Mouse (Mus musculus) limb, embryonic 14.5 days (tissue): ENCODE results near the gene Ctdspl. TPM values are rescaled to one million over a fixed set of nuclear protein-coding genes. Genes with fewer than 3 reads are reported as not detected.

Source experiments
- ATAC-seq: fragments of 200-750 bp; cut with Nextera tagmentation; 2 replicates; pipeline ENCODE4 v1.8.0; 2017; ENCODE audit warnings: low read depth, moderate number of reproducible peaks, moderate TSS enrichment; ENCODE audit not compliant: low FRiP score
- DNase-seq: peaks from one replicate; pipeline ENCODE4 v3.0.0-alpha.2; 2015; ENCODE audit warnings: low spot score
- H3K27ac ChIP-seq: fragments of 300-500 bp; sonication (generic); replicated peaks from 2 replicates; pipeline ENCODE4 v1.5.1; 2014; ENCODE audit warnings: low read depth, mild to moderate bottlenecking, low read length, moderate library complexity, mixed read lengths
- H3K27me3 ChIP-seq: fragments of 300-500 bp; sonication (generic); 2 replicates; pipeline ENCODE4 v1.6.1; 2014; ENCODE audit warnings: low read length, mixed read lengths; ENCODE audit not compliant: control insufficient read depth, insufficient read depth
- H3K36me3 ChIP-seq: fragments of 300-500 bp; sonication (generic); 2 replicates; pipeline ENCODE4 v1.6.1; 2014; ENCODE audit warnings: mild to moderate bottlenecking, low read length, moderate library complexity, mixed read lengths; ENCODE audit not compliant: control insufficient read depth, insufficient read depth
- H3K4me1 ChIP-seq: fragments of 300-500 bp; sonication (generic); 2 replicates; pipeline ENCODE4 v1.6.1; 2014; ENCODE audit warnings: antibody characterized with exemption, low read length, mixed read lengths; ENCODE audit not compliant: control insufficient read depth, insufficient read depth
- H3K4me2 ChIP-seq: fragments of 300-500 bp; sonication (generic); replicated peaks from 2 replicates; pipeline ENCODE4 v1.6.1; 2014; ENCODE audit warnings: low read depth, mild to moderate bottlenecking, low read length, moderate library complexity; ENCODE audit not compliant: severe bottlenecking
- H3K4me3 ChIP-seq: fragments of 300-500 bp; sonication (generic); replicated peaks from 2 replicates; pipeline ENCODE4 v1.5.1; 2014; ENCODE audit warnings: low read length
- H3K9ac ChIP-seq: fragments of 300-500 bp; sonication (generic); 2 replicates; pipeline ENCODE4 v1.6.1; 2014; ENCODE audit warnings: mild to moderate bottlenecking, low read depth, low read length, moderate library complexity; ENCODE audit not compliant: severe bottlenecking
- H3K9me3 ChIP-seq: fragments of 300-500 bp; sonication (generic); 2 replicates; pipeline ENCODE4 v1.6.1; 2016; ENCODE audit warnings: low read length; ENCODE audit not compliant: control insufficient read depth
- POLR2A ChIP-seq: fragments of 200-500 bp; IDR thresholded peaks from 2 replicates; pipeline ENCODE4 v1.8.0; 2012; ENCODE audit warnings: inconsistent platforms, mild to moderate bottlenecking, moderate library complexity, borderline replicate concordance; ENCODE audit not compliant: insufficient read depth, insufficient read length; ENCODE audit errors: extremely low read depth
- WGBS: fragments of 180-500 bp; shearing (Covaris S2); extraction: QIAGEN DNeasy Blood & Tissue Kit; methylation state at CpG from one replicate; pipeline ENCODE4 v1.1.7; 2014; 5-methylcytosine and 5-hydroxymethylcytosine counted together
- polyA plus RNA-seq, 2 experiments: library from polyadenylated mRNA; depleted of rRNA in 1 of 2; stranded (reverse) in 1 of 2; unstranded in 1 of 2; fragments of >200 nt; fragmentation: Nextera tagmentation in 1 of 2; extraction: Ambion mirVana in 1 of 2; gene quantifications; 2 replicates each; pipeline versions ENCODE4 v1.2.1 to v1.2.3; 2012 to 2014

The Ctdspl gene
- polyA plus RNA-seq, 2 experiments: 23.8 to 38.0 TPM

DNA sequence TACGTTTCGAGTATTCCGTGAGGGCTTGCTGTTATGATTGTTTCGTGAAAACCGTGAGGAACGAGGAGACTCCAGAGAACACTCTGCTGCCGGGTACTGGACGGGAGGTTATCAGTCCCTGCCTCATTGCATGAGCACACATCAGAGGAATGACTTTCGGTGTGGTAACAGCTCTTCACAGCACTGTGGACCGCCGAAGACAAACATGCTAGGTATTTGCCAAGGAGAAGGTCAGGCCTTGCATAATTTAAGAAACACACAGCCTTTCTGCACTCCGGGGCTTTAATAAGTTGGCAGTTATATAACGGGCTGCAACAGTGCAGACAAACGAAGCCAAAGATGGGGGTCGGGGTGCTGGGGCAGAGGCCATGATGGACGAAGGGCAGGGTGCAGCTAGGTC is 25.9 kb downstream of the Ctdspl start:
- WGBS: 88% methylated on average over 16 of the region's 16 CpGs
- no peak for ATAC-seq
- TF ChIP-seq POLR2A: no peak

GRCm38 (mm10) chr9:118953465-118954194 is 27.4 kb downstream of the Ctdspl start:
- DNase-seq (no peak), ATAC-seq (no peak)
- Histone ChIP-seq H3K4me1 (peaks cover 7% of the 10 kb centered on the region; the same call in 1 of the 2 replicates), H3K27ac (no peak overlapping the region), H3K9me3 (no peaks in the 10 kb centered on the region), H3K4me2 (no peak overlapping the region), H3K36me3 (peaks cover 6% of the 10 kb centered on the region), H3K4me3 (no peak overlapping the region), H3K9ac (no peak overlapping the region), H3K27me3 (no peaks in the 10 kb centered on the region)
- no peak for TF ChIP-seq POLR2A
- 91% methylated on average over 16 of the region's 16 CpGs for WGBS

More for the DNA sequence above, 25.9 kb downstream of the Ctdspl start:
- H3K4me3 ChIP-seq: no peak overlapping the region
- H3K27me3 ChIP-seq: no peaks in the 10 kb centered on the region
- DNase-seq: no peak
- no peak overlapping the region for H3K4me2 ChIP-seq
- H3K27ac ChIP-seq: no peak overlapping the region
- no peaks in the 10 kb centered on the region for H3K9me3 ChIP-seq
- H3K4me1 ChIP-seq: peaks cover 8% of the 10 kb centered on the region; the same call in 1 of the 2 replicates
- no peak overlapping the region for H3K9ac ChIP-seq
- H3K36me3 ChIP-seq: peaks cover 3% of the 10 kb centered on the region; the same call in 1 of the 2 replicates

DNA sequence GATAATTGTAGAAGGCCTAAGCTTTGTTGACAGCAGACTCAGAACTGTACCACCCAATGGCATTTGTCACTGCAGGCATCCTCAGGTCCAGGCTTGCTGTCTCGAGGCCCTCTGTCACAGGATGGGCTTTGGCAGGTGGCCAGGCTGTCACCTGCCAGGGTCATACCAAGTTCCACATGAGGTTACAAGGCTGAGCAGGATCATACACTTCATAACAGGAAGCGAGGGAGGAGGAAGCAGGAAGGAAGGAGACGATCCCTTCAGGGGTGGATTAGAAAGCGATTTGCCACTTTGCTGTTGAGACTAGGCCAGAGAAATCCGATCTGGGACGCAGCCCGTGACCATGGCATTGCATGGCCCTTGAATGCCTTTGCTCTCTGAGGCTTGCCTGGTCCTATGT is 32.5 kb downstream of the Ctdspl start:
- Histone ChIP-seq H3K9me3 (no peaks in the 10 kb centered on the region), H3K27me3 (no peaks in the 10 kb centered on the region), H3K4me3 (no peak overlapping the region), H3K9ac (no peak overlapping the region), H3K36me3 (peaks cover 4% of the 10 kb centered on the region), H3K4me1 (peaks cover 14% of the 10 kb centered on the region), H3K27ac (no peak overlapping the region), H3K4me2 (no peak overlapping the region)
- 61% methylated on average over 7 of the region's 7 CpGs for WGBS
- no peak for TF ChIP-seq POLR2A
- DNase-seq (no peak), ATAC-seq (no peak)

- Histone ChIP-seq H3K4me1 (peaks cover 24% of the 10 kb centered on the region), H3K4me2 (no peak overlapping the region), H3K27ac (no peak overlapping the region), H3K36me3 (peaks cover 7% of the 10 kb centered on the region), H3K9me3 (no peaks in the 10 kb centered on the region), H3K9ac (no peak overlapping the region), H3K27me3 (no peaks in the 10 kb centered on the region), H3K4me3 (no peak overlapping the region)
- TF ChIP-seq POLR2A: no peak
- DNase-seq (no peak), ATAC-seq (no peak)
- 30% methylated on average over 16 of the region's 16 CpGs for WGBS
These were observed 34.3 kb downstream of the Ctdspl start for GRCm38 (mm10) chr9:118960415-118961091.

DNA sequence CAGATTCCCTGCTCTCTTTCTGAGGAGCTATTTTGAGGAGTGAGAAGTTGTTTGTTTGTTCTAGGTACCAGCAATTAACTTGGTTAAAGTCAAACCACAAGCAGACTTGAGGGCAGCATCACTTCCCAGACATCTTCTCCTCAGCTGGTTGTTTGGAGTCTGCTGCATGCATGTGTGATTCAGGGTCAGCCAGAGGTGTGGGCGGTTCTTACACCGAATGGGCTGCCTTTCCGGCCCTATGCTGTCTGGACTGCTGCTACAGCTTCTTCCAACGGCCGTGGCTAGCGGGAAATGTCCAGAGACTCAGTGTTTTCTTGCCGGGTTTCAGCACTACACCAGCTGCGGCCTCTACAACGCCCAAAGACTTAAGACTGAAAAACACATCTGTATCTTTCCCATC is 36.9 kb downstream of the Ctdspl start:
- peaks cover 24% of the 10 kb centered on the region for H3K4me1 ChIP-seq
- no peak for TF ChIP-seq POLR2A
- no peaks in the 10 kb centered on the region for H3K9me3 ChIP-seq
- no peak overlapping the region for H3K9ac ChIP-seq
- no peak overlapping the region for H3K4me3 ChIP-seq
- no peak overlapping the region for H3K4me2 ChIP-seq
- ATAC-seq (no peak), DNase-seq (no peak)
- H3K27ac ChIP-seq: no peak overlapping the region
- peaks cover 22% of the 10 kb centered on the region for H3K36me3 ChIP-seq
- no peaks in the 10 kb centered on the region for H3K27me3 ChIP-seq
- WGBS: 80% methylated on average over 9 of the region's 9 CpGs
